Mouse (Mus musculus): Measurements from ENCODE around the gene Olfr1391. TPM values are rescaled to one million over a fixed set of nuclear protein-coding genes. Genes with fewer than 3 reads are reported as not detected.
"Not testable (repeated sequence)": the region's sequence is repeated elsewhere in the genome, so short reads cannot be mapped to it uniquely, and the experiment has no call there.

Gene Olfr1391
- not detected in 2 replicates for polyA plus RNA-seq (2015; fragmentation: Nextera tagmentation; extraction: Ambion mirVana)

DNA sequence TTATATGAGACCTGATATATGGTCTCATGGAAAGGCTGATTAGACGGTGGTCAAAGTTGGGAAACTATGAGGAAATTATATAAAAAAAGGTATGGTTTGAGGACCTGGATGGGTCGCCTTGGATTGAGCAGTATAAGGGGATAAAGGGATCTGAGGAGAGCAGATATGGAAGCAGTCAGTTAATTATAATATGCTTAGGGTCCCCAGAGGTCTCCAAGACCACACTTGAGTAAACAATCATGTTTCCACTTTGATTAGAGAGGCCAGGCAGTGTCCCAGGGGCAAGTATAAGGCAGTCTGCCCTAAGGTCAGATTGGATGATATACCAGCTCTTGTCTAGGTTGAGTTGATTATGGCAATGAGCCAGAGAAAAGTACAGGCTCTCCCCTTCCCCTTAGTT is at the start of gene Olfr1391:
Gene Olfr1391 (plus strand): TSS at position 301 of the 400 bp plus-strand sequence.
- WGBS: 75% methylated on average over 2 of the region's 2 CpGs
- Histone ChIP-seq H3K4me3 (no peak within 1 kb of the TSS), H3K9ac (no peak within 1 kb of the TSS), H3K9me3 (no peaks in the 10 kb centered on the region), H3K4me2 (no peak within 1 kb of the TSS), H3K27ac (no peak within 1 kb of the TSS), H3K36me3 (no peaks in the 10 kb centered on the region), H3K4me1 (no peaks in the 10 kb centered on the region), H3K27me3 (no peaks in the 10 kb centered on the region)
- ATAC-seq (ENCODE audit: insufficient number of reproducible peaks, low FRiP score, low TSS enrichment, low read depth): no peak

DNA sequence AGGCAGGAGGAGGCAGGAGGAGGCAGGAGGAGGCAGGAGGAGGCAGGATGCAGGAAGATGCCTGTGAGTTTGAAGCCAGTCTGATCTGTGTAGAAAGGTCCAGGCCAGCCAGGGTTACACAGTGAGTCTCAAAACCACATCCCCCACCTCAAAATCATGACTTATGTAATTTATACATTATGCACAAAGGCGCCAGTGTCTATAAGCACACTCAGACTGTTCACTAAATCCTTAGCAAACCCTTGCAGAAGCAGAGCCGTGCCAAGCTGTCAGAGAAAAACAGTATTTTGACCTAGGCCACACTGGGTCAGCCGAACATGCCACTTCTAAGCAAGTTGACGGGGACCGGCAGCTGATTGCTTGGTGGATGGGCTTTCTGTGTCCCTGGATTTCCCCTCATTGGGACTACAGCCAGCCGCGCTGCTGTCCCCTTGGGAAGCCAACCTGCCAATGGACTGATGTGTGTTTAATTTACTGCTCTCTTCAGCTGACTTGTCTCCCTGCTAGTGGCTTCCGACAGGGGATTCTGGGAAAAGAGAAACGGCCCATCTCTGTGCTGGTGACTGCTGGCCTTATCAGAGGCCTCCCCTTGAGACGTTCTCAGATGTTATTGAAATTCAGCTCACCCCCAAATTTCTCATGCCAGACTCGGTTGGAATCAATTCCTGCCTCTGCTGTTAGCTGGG is 48.6 kb upstream of the Olfr1391 start:
- ATAC-seq (ENCODE audit: insufficient number of reproducible peaks, low FRiP score, low TSS enrichment, low read depth): no peak
- no peak overlapping the region for H3K27ac ChIP-seq
- 56% methylated on average over 11 of the region's 11 CpGs for WGBS

GRCm38 (mm10) chr11:49278222-49278621 is 44.3 kb upstream of the Olfr1391 start, which contains the start of gene Olfr1393:
Olfr1393 (plus strand) TSS chr11:49278304.
- no peaks in the 10 kb centered on the region for H3K9me3 ChIP-seq
- H3K27me3 ChIP-seq: no peaks in the 10 kb centered on the region
- no peak within 1 kb of the TSS for H3K9ac ChIP-seq
- H3K36me3 ChIP-seq: no peaks in the 10 kb centered on the region
- H3K27ac ChIP-seq: no peak within 1 kb of the TSS
- no peak within 1 kb of the TSS for H3K4me3 ChIP-seq
- H3K4me2 ChIP-seq: no peak within 1 kb of the TSS
- 85% methylated on average over 3 of the region's 3 CpGs for WGBS
- no peaks in the 10 kb centered on the region for H3K4me1 ChIP-seq
- ATAC-seq (ENCODE audit: insufficient number of reproducible peaks, low FRiP score, low TSS enrichment, low read depth): no peak

More for the DNA sequence above, 48.6 kb upstream of the Olfr1391 start:
- Histone ChIP-seq H3K36me3 (no peaks in the 10 kb centered on the region), H3K27me3 (no peaks in the 10 kb centered on the region), H3K9ac (no peak overlapping the region), H3K4me2 (no peak overlapping the region), H3K4me1 (no peaks in the 10 kb centered on the region), H3K9me3 (no peaks in the 10 kb centered on the region), H3K4me3 (no peak overlapping the region)

GRCm38 (mm10) chr11:49284982-49285381 is 37.6 kb upstream of the Olfr1391 start, which contains the start of gene Olfr1392:
Olfr1392 (plus strand) TSS chr11:49285282.
- not testable (repeated sequence) for H3K27ac ChIP-seq; H3K4me2 ChIP-seq; H3K36me3 ChIP-seq; H3K9me3 ChIP-seq; H3K27me3 ChIP-seq; H3K4me1 ChIP-seq; H3K4me3 ChIP-seq; ATAC-seq (ENCODE audit: insufficient number of reproducible peaks, low FRiP score, low TSS enrichment, low read depth); H3K9ac ChIP-seq
- 36% methylated on average over 1 of the region's 1 CpGs for WGBS

DNA sequence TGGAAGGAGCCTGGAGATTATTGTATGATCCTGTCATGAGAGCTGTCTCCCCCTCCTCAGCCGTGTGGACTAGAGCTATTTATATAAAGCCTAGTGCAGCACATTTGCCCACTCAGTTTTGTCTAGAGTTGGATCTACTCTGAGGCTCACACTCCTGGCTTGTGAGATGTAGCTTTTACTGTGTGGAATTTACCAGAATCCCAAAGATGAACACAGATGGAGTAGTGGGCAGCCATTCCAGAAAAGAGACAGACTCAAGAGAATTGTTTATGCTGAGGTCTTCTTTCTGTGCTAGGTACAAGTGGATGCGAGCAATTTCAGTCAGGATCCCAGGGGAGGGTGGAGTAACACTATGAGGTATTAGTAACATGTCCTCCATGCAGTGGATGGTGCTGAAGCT is 35.3 kb upstream of the Olfr1391 start:
- no peak for ATAC-seq (ENCODE audit: insufficient number of reproducible peaks, low FRiP score, low TSS enrichment, low read depth)
- Histone ChIP-seq H3K9me3 (no peaks in the 10 kb centered on the region), H3K4me2 (no peak overlapping the region), H3K4me1 (no peaks in the 10 kb centered on the region), H3K27ac (no peak overlapping the region), H3K4me3 (no peak overlapping the region), H3K9ac (no peak overlapping the region), H3K36me3 (no peaks in the 10 kb centered on the region), H3K27me3 (no peaks in the 10 kb centered on the region)
- 77% methylated on average over 2 of the region's 2 CpGs for WGBS

DNA sequence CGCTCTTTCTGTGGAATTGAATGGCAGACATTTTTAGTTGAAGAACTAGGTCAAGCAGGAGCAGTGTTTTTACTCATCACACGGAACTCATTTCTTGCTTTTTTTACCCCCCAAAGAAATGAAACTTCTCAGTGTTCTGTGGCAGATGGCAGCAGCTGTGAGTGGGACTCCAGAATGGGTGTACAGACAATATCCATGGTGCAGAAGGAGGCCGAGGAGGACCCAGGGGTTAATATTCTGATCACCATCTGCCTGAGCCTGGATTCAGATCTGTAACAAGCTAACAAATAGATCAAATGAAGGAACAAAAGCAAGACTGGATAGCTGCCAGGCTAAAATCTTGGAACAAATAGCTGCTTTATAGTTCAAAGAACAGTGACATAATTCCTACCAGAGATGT is 29.8 kb upstream of the Olfr1391 start:
- 74% methylated on average over 3 of the region's 3 CpGs for WGBS

GRCm38 (mm10) chr11:49304441-49304840 is 18.1 kb upstream of the Olfr1391 start, which contains the start of gene Olfr10:
Olfr10 (plus strand) TSS chr11:49304741.
- H3K4me3 ChIP-seq: no peak within 1 kb of the TSS

More for the DNA sequence above, 29.8 kb upstream of the Olfr1391 start:
- Histone ChIP-seq H3K36me3 (no peaks in the 10 kb centered on the region), H3K4me3 (no peak overlapping the region), H3K4me2 (no peak overlapping the region), H3K4me1 (no peaks in the 10 kb centered on the region), H3K9me3 (no peaks in the 10 kb centered on the region), H3K27me3 (no peaks in the 10 kb centered on the region), H3K27ac (no peak overlapping the region), H3K9ac (no peak overlapping the region)
- no peak for ATAC-seq (ENCODE audit: insufficient number of reproducible peaks, low FRiP score, low TSS enrichment, low read depth)

DNA sequence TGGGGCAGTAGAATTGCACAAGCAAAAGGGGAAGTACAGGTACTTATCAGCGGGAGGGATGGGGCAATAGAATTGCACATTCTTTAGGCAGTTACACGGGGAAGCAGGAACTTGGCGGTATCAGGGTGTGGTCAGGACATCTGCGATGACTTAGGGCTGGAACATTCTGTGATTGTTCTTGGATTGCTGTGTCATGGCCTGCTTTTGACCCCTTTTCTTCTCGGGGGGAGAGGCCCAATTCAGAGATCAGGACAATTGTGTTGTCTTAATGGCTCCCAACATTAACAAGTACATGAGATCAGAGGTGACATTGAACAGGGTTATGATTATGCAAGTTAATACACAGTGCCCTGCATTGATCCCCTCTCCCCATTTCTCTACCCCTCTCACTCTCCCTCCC is 14.0 kb upstream of the Olfr1391 start:
- not testable (repeated sequence) for H3K27me3 ChIP-seq

More at GRCm38 (mm10) chr11:49304441-49304840, 18.1 kb upstream of the Olfr1391 start, which contains the start of gene Olfr10:
- Histone ChIP-seq H3K27ac (no peak within 1 kb of the TSS), H3K4me2 (no peak within 1 kb of the TSS), H3K36me3 (no peaks in the 10 kb centered on the region), H3K9ac (no peak within 1 kb of the TSS), H3K27me3 (no peaks in the 10 kb centered on the region), H3K9me3 (no peaks in the 10 kb centered on the region), H3K4me1 (no peaks in the 10 kb centered on the region)
- ATAC-seq (ENCODE audit: insufficient number of reproducible peaks, low FRiP score, low TSS enrichment, low read depth): no peak

DNA sequence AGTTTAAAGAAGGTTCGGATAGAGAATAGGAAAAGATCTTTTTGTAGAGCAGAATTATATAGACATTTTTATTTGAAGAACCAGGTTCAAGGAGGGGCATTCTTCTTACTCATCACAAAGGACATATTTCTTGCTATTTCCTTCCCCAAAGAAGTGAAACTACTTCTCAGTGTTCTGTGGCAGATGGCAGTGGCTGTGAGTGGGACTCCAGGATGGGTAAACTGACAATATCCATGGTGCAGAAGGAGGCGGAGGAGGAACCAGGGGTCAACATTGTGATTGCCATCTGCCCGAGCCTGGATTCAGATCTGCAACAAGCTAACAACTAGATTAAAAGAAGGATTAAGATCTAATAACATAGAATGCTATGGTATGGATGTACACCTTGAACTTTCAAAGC is 4.2 kb downstream of the Olfr1391 start:
- no peaks in the 10 kb centered on the region for H3K36me3 ChIP-seq
- no peak for ATAC-seq (ENCODE audit: insufficient number of reproducible peaks, low FRiP score, low TSS enrichment, low read depth)
- no peak overlapping the region for H3K9ac ChIP-seq
- WGBS: 83% methylated on average over 3 of the region's 3 CpGs
- no peak overlapping the region for H3K27ac ChIP-seq
- no peak overlapping the region for H3K4me2 ChIP-seq
- H3K27me3 ChIP-seq: no peaks in the 10 kb centered on the region
- H3K4me3 ChIP-seq: no peak overlapping the region
- no peaks in the 10 kb centered on the region for H3K4me1 ChIP-seq
- no peaks in the 10 kb centered on the region for H3K9me3 ChIP-seq

More for the DNA sequence above, 14.0 kb upstream of the Olfr1391 start:
- not testable (repeated sequence) for H3K36me3 ChIP-seq; H3K4me3 ChIP-seq; H3K4me1 ChIP-seq; H3K9ac ChIP-seq; H3K27ac ChIP-seq; ATAC-seq (ENCODE audit: insufficient number of reproducible peaks, low FRiP score, low TSS enrichment, low read depth); H3K4me2 ChIP-seq; H3K9me3 ChIP-seq
- WGBS: 79% methylated on average over 5 of the region's 5 CpGs

DNA sequence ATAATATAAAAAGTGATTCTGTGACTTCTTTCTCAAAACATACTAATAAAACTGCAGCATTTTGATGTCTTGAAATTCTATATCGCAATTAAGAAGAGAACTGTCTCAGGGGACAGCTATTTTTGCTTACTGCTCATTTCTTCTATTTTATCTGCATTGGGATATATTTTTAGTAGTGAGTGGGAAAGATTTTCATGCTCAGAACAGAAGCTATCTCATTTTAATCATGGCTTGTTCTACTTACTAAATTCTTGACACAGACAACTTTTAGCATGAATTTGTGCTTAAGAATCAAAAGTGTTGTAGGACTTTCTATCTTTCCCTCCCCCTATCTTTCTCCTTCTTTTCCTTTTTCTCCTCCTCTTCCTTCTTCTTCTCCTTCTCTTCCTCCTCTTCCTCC is 7.1 kb downstream of the Olfr1391 start:
- ATAC-seq (ENCODE audit: insufficient number of reproducible peaks, low FRiP score, low TSS enrichment, low read depth): no peak
- WGBS: 65% methylated on average over 1 of the region's 1 CpGs
- H3K27ac ChIP-seq: no peak overlapping the region

DNA sequence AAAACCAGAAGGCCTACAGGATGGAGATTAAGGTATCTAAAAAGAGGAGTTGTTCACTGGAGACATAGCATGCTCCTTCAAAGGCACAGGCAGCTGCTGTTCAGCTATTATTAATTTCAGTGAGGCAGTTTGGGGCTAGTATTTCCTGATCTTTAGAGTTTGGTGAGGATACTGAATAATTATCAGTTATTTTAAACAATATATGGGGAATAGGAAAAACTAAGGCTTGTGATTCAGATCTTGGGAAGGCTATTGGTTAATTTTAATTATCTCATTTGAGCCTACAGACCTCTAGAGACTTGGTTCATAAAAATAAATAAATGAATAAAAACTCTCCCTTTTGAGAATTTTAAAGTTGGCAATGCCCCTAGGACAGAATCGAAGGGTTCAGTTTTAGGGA is 12.3 kb downstream of the Olfr1391 start, which contains the start of gene Olfr1390:
Gene Olfr1390 (plus strand): TSS at position 301 of the 400 bp plus-strand sequence.
- ATAC-seq (ENCODE audit: insufficient number of reproducible peaks, low FRiP score, low TSS enrichment, low read depth): no peak
- Histone ChIP-seq H3K27ac (no peak within 1 kb of the TSS), H3K27me3 (no peaks in the 10 kb centered on the region), H3K36me3 (no peaks in the 10 kb centered on the region), H3K9me3 (no peaks in the 10 kb centered on the region), H3K4me3 (no peak within 1 kb of the TSS), H3K9ac (no peak within 1 kb of the TSS), H3K4me2 (no peak within 1 kb of the TSS), H3K4me1 (no peaks in the 10 kb centered on the region)
- WGBS: 79% methylated on average over 1 of the region's 1 CpGs

More for the DNA sequence above, 7.1 kb downstream of the Olfr1391 start:
- H3K9me3 ChIP-seq: no peaks in the 10 kb centered on the region
- H3K4me3 ChIP-seq: no peak overlapping the region
- H3K9ac ChIP-seq: no peak overlapping the region
- no peaks in the 10 kb centered on the region for H3K27me3 ChIP-seq
- no peaks in the 10 kb centered on the region for H3K36me3 ChIP-seq
- no peak overlapping the region for H3K4me2 ChIP-seq
- H3K4me1 ChIP-seq: no peaks in the 10 kb centered on the region

DNA sequence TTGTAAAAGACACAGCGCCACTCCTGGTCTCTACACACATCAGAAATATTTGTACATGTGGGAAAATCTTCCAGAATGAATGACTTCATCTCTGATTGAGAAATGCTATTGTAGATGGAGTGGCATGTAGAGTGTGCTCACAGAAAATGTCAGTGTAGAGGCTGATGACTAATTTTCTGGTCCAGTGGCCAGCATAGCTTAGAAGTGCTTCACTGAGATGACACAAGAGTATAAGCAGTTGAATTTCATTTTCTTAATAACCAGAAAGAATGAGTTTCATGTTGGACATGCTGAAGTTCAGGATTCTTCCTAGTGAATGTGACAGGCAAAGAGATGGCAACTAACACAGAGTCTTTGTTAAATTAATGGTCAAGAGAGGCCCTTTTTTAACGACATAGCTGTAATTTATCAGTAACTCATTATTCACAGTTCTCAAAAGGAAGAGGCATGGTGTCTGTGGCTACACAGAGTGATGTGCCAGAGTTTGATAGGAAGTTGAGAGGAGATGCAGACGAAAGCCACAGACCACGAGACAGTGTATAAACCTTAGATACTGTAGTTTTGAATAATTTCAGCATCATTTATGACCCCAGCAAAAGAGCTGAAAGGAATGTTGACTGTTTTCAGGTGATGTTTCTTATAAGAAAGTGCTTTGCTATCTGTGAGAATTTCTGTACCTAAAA is 14.7 kb downstream of the Olfr1391 start:
- Histone ChIP-seq H3K4me3 (no peak overlapping the region), H3K4me2 (no peak overlapping the region), H3K27ac (no peak overlapping the region), H3K9ac (no peak overlapping the region), H3K4me1 (no peaks in the 10 kb centered on the region), H3K9me3 (no peaks in the 10 kb centered on the region), H3K36me3 (no peaks in the 10 kb centered on the region), H3K27me3 (no peaks in the 10 kb centered on the region)
- ATAC-seq (ENCODE audit: insufficient number of reproducible peaks, low FRiP score, low TSS enrichment, low read depth): no peak
- 71% methylated on average over 4 of the region's 4 CpGs for whole genome bisulfite sequencing

Data from limb, embryonic 15.5 days (tissue).